Mouse (Mus musculus) forebrain, postnatal 0 days (tissue): Measurements from ENCODE around the gene Ilkap. TPM values are rescaled to one million over a fixed set of nuclear protein-coding genes. Genes with fewer than 3 reads are reported as not detected.

Source experiments
- ATAC-seq: fragments of 200-750 bp; cut with Nextera tagmentation; 2 replicates; pipeline ENCODE4 v1.8.0; 2017; ENCODE audit warnings: mild to moderate bottlenecking, moderate library complexity
- DNase-seq: peaks from one replicate; pipeline ENCODE4 v3.0.0-alpha.2; 2015
- H3K27ac ChIP-seq: fragments of 300-500 bp; sonication (generic); 2 replicates; pipeline ENCODE4 v1.5.1; 2014; ENCODE audit warnings: low read depth, mild to moderate bottlenecking, antibody characterized with exemption, low read length, moderate library complexity, mixed read lengths
- H3K27me3 ChIP-seq: fragments of 300-500 bp; sonication (generic); 2 replicates; pipeline ENCODE4 v1.6.1; 2014; ENCODE audit warnings: mild to moderate bottlenecking, low read length, mixed read lengths; ENCODE audit not compliant: insufficient read depth
- H3K36me3 ChIP-seq: fragments of 300-500 bp; sonication (generic); 2 replicates; pipeline ENCODE4 v1.6.1; 2014; ENCODE audit warnings: mild to moderate bottlenecking, moderate library complexity; ENCODE audit not compliant: insufficient read depth
- H3K4me1 ChIP-seq: fragments of 300-500 bp; sonication (generic); 2 replicates; pipeline ENCODE4 v1.6.1; 2014; ENCODE audit warnings: antibody characterized with exemption; ENCODE audit not compliant: insufficient read depth
- H3K4me2 ChIP-seq: fragments of 300-500 bp; sonication (generic); 2 replicates; pipeline ENCODE4 v1.6.1; 2014; ENCODE audit warnings: low read depth, mild to moderate bottlenecking, moderate library complexity
- H3K4me3 ChIP-seq: fragments of 300-500 bp; sonication (generic); 2 replicates; pipeline ENCODE4 v1.5.1; 2014; ENCODE audit warnings: low read depth, low read length, mixed read lengths
- H3K9ac ChIP-seq: fragments of 300-500 bp; sonication (generic); 2 replicates; pipeline ENCODE4 v1.6.1; 2014; ENCODE audit warnings: mild to moderate bottlenecking
- H3K9me3 ChIP-seq: fragments of 300-500 bp; sonication (generic); 2 replicates; pipeline ENCODE4 v1.6.1; 2016; ENCODE audit warnings: low read length
- CTCF ChIP-seq: sonication (generic); IDR thresholded peaks from 2 replicates; pipeline ENCODE4 v1.5.1; 2016; ENCODE audit warnings: antibody characterized with exemption, control low read depth, low read depth
- WGBS: fragments of 180-500 bp; shearing (Covaris S2); extraction: QIAGEN DNeasy Blood & Tissue Kit; methylation state at CpG from one replicate; pipeline ENCODE4 v1.1.7; 2014; 5-methylcytosine and 5-hydroxymethylcytosine counted together
- polyA plus RNA-seq: library from polyadenylated mRNA; unstranded; fragments of >200 nt; fragmentation: Nextera tagmentation; extraction: Ambion mirVana; gene quantifications from 2 replicates; pipeline ENCODE4 v1.2.1, GENCODE M21; 2015
- total RNA-seq: library from RNA; depleted of rRNA; stranded (reverse); fragments of >200 nt; gene quantifications from 2 replicates; pipeline ENCODE4 v1.2.3, GENCODE M21; 2014

Ilkap gene
- total and polyA plus RNA-seq, 2 experiments from 2014 or later = 108 to 129 TPM

- Histone ChIP-seq H3K4me3 (no peak overlapping the region), H3K9ac (no peak overlapping the region), H3K36me3 (no peaks in the 10 kb centered on the region), H3K27ac (no peak overlapping the region), H3K27me3 (no peaks in the 10 kb centered on the region), H3K9me3 (no peaks in the 10 kb centered on the region), H3K4me1 (peaks cover 13% of the 10 kb centered on the region), H3K4me2 (no peak overlapping the region)
- WGBS = 94% methylated on average over 4 of the region's 4 CpGs
- ATAC-seq (no peak), DNase-seq (no peak)
- TF ChIP-seq CTCF = no peak
Measured at GRCm38 (mm10) chr1:91407819-91408218, 9.2 kb upstream of the Ilkap start.

- DNase-seq = no peak
- no peak for TF ChIP-seq CTCF
- Histone ChIP-seq H3K4me1 (no peaks in the 10 kb centered on the region), H3K9me3 (no peaks in the 10 kb centered on the region), H3K27ac (no peak overlapping the region), H3K4me3 (no peak overlapping the region), H3K36me3 (no peaks in the 10 kb centered on the region), H3K4me2 (peak overlapping the region; percentile 13; the same call in 1 of the 2 replicates), H3K27me3 (no peaks in the 10 kb centered on the region), H3K9ac (no peak overlapping the region)
- WGBS = 51% methylated on average over 23 of the region's 23 CpGs
- ATAC-seq = 0 out of 2 replicates have a peak, but pooled peaks have one; percentile 16
Measured at GRCm38 (mm10) chr1:91405406-91406169, 7.0 kb upstream of the Ilkap start.

DNA sequence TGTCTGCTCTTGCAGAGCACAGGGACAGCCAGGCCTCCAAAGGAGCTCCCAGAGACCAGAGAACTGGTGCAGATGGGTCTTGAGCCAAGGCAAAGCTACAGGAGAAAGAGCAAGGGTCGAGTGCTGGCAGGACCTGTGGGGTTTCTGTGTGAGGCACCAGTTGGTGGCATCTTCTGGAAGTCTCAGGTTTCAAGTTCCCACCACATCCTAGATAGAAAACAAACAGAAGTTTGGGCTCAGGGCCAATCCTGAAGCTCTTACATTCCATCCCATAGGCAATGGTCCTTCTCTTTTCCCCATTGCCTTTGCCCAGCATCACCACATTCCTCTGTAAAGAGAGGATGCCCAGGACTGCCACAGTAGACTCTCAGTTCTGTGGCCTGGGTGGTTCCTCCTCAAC, 6.4 kb upstream of the Ilkap start:
- no peaks in the 10 kb centered on the region for H3K27me3 ChIP-seq
- no peak overlapping the region for H3K4me3 ChIP-seq
- DNase-seq = no peak
- no peak for ATAC-seq
- H3K9ac ChIP-seq = no peak overlapping the region
- no peaks in the 10 kb centered on the region for H3K36me3 ChIP-seq
- no peaks in the 10 kb centered on the region for H3K9me3 ChIP-seq
- no peak overlapping the region for H3K4me2 ChIP-seq
- no peak overlapping the region for H3K27ac ChIP-seq
- H3K4me1 ChIP-seq = no peaks in the 10 kb centered on the region
- WGBS = 17% methylated on average over 1 of the region's 1 CpGs
- TF ChIP-seq CTCF = no peak

- ATAC-seq = peak; percentile 1; the same call in 1 of the 2 replicates
- WGBS = 2% methylated on average over 12 of the region's 12 CpGs
- H3K27ac ChIP-seq = peak overlapping the region; percentile 95
Measured at GRCm38 (mm10) chr1:91397927-91398259, 722 bp downstream of the Ilkap start.

DNA sequence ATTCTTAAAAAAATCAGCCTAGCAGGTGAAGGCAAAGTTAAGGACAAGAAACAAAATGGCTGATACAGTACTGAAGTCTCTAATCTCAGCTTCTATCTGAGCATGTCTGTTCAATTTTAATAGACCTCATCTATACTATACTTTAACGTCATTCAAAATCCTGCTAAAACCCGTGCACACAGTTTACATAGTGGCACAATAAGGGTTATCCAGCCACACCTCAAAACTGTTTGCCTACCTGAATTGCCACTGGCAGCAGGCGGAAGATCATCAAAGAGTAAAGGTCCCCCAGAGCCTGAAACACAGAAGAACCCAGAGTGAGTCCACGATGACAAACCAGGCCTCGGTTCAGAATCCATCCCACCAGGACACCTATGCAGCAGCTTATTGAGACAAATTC, 8.2 kb downstream of the Ilkap start:
- Histone ChIP-seq H3K4me1 (no peaks in the 10 kb centered on the region), H3K4me2 (no peak overlapping the region), H3K36me3 (peaks cover 32% of the 10 kb centered on the region), H3K9ac (no peak overlapping the region), H3K4me3 (no peak overlapping the region), H3K9me3 (no peaks in the 10 kb centered on the region), H3K27ac (no peak overlapping the region), H3K27me3 (no peaks in the 10 kb centered on the region)
- no peak for ATAC-seq
- 94% methylated on average over 5 of the region's 5 CpGs for WGBS
- TF ChIP-seq CTCF = no peak
- no peak for DNase-seq

More at GRCm38 (mm10) chr1:91397927-91398259, 722 bp downstream of the Ilkap start:
- DNase-seq = no peak
- Histone ChIP-seq H3K4me1 (peaks cover 12% of the 10 kb centered on the region), H3K27me3 (no peaks in the 10 kb centered on the region), H3K36me3 (peaks cover 3% of the 10 kb centered on the region; the same call in 1 of the 2 replicates), H3K4me3 (peak overlapping the region; percentile 85), H3K9me3 (no peaks in the 10 kb centered on the region), H3K9ac (peak overlapping the region; percentile 85), H3K4me2 (peak overlapping the region; percentile 67)
- no peak for TF ChIP-seq CTCF

DNA sequence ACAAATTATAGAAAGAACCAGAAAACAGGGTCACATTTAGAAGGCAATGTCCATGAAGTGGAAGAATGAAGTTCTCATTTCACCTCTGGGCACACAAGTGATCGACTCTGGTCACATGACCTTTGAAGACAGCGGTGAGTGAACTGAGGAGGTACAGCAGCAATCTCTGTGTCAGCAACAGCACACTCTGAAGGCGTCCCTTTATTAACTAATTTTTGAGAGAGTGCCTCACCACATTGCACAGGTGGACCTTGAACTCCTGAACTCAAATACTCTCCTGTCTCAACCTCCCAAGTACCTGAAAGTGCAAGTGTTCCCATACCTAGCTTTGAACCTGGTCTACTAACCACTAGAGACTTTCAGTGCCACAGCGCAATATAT, 17.5 kb downstream of the Ilkap start:
- Histone ChIP-seq H3K9ac (no peak overlapping the region), H3K27ac (no peak overlapping the region), H3K4me1 (no peaks in the 10 kb centered on the region), H3K36me3 (peaks cover 83% of the 10 kb centered on the region), H3K27me3 (no peaks in the 10 kb centered on the region), H3K4me3 (no peak overlapping the region), H3K9me3 (no peaks in the 10 kb centered on the region), H3K4me2 (no peak overlapping the region)
- 94% methylated on average over 4 of the region's 4 CpGs for WGBS
- TF ChIP-seq CTCF = no peak
- no peak for ATAC-seq
- DNase-seq = no peak

GRCm38 (mm10) chr1:91380453-91381090, 18.0 kb downstream of the Ilkap start:
- no peaks in the 10 kb centered on the region for H3K27me3 ChIP-seq
- peak; percentile 89 for TF ChIP-seq CTCF
- ATAC-seq (peak; percentile 80), DNase-seq (peak; percentile 85)
- H3K9me3 ChIP-seq = no peaks in the 10 kb centered on the region
- no peak overlapping the region for H3K4me2 ChIP-seq
- no peak overlapping the region for H3K9ac ChIP-seq
- no peaks in the 10 kb centered on the region for H3K4me1 ChIP-seq
- 57% methylated on average over 7 of the region's 7 CpGs for WGBS
- H3K27ac ChIP-seq = no peak overlapping the region
- peaks cover 88% of the 10 kb centered on the region for H3K36me3 ChIP-seq
- no peak overlapping the region for H3K4me3 ChIP-seq
